ENCODE assay signal across 20 mouse cellular contexts in the genomic region with DNA sequence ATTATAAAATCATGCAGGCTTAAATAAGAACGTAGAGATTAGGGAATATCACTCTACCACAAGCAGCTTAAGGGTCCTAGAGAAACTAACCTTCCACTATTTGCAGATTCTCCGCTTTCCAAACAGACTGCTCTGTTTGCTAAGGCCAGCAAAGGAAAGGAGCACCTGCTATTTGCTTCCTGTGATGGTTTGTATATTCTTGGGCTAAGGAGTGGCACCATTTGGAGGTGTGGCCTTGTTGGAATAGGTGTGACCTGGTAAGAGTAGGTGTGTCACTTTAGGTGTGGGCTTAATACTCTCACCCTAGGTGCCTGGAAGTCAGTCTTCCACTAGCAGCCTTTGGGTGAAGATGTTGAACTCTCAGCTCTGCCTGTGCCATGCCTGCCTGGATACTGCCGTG.
"Had no signal": no experiment of that assay in that cellular context is flagged by ENCODE, and none has a peak within 500 bp of the region (broad histone marks: within the 10 kb centered on the region; RNA-seq: fewer than 3 reads in every experiment).

No protein-coding gene starts in this region.

- ATAC-seq: intestine, embryonic 15.5 days; midbrain, embryonic 13.5 days; midbrain, embryonic 16.5 days had no signal

- H3K4me1 ChIP-seq: intestine, embryonic 15.5 days had no signal

- H3K27ac ChIP-seq: intestine, embryonic 15.5 days; lung, embryonic 15.5 days; midbrain, embryonic 10.5 days; midbrain, embryonic 13.5 days had no signal

- H3K27me3 ChIP-seq: intestine, embryonic 15.5 days; lung, embryonic 15.5 days; megakaryocyte, embryonic 14.5 days; midbrain, embryonic 13.5 days had no signal

- H3K9ac ChIP-seq: intestine, embryonic 15.5 days; lung, embryonic 15.5 days; midbrain, embryonic 13.5 days had no signal

- H3K9me3 ChIP-seq: intestine, embryonic 15.5 days; lung, embryonic 15.5 days; megakaryocyte, embryonic 14.5 days; midbrain, embryonic 10.5 days; midbrain, embryonic 13.5 days had no signal

- DNase-seq: kidney, adult 11 months; kidney, adult 9 months; kidney, postnatal 14 days; kidney, postnatal 4 days; lung, adult 18-20 months; lung, postnatal 10 days; lung, postnatal 36 days; right cerebral cortex, adult 18-20 months; right cerebral cortex, postnatal 25 days; spleen, adult 18-20 months; thymus, adult 2 months; thymus, postnatal 14 days; thymus, postnatal 4 days had no signal

- H3K36me3 ChIP-seq: intestine, embryonic 15.5 days; lung, embryonic 15.5 days; midbrain, embryonic 10.5 days; midbrain, embryonic 13.5 days had no signal

- H3K4me3 ChIP-seq: intestine, embryonic 15.5 days; lung, embryonic 15.5 days; megakaryocyte, embryonic 14.5 days; midbrain, embryonic 10.5 days; midbrain, embryonic 13.5 days; myocyte had no signal

- H3K4me2 ChIP-seq: intestine, embryonic 15.5 days; lung, embryonic 15.5 days; midbrain, embryonic 13.5 days had no signal
